Mouse (Mus musculus): Measurements from ENCODE around the gene Hilpda. TPM values are rescaled to one million over a fixed set of nuclear protein-coding genes. Genes with fewer than 3 reads are reported as not detected.

Gene Hilpda
- polyA plus RNA-seq, 1 experiment from 2014 or later: 54.6 TPM

DNA sequence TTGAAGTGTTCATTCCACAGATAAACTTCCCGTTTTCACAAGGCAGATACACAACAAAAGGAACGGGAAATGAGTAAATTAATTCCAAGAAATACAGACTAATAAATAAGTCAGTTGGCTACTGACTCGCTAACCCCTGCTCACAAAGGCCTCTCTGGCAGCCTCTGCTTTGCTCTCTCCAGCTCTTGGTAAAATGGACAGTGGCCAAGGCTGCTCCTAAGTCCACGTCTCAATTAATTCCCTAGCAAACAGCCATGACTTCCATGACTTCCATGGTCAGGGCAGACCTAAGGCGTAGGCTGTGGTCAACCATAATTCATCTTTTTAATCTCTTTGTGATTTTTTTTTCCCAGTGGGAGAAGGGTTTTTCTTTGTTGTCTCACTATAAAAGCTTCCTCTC is 15.7 kb downstream of the Hilpda start:
- H3K4me1 ChIP-seq (ENCODE audit: control insufficient read depth, insufficient read depth, low read length): no peaks in the 10 kb centered on the region
- no peak for DNase-seq (ENCODE audit: low spot score)

DNA sequence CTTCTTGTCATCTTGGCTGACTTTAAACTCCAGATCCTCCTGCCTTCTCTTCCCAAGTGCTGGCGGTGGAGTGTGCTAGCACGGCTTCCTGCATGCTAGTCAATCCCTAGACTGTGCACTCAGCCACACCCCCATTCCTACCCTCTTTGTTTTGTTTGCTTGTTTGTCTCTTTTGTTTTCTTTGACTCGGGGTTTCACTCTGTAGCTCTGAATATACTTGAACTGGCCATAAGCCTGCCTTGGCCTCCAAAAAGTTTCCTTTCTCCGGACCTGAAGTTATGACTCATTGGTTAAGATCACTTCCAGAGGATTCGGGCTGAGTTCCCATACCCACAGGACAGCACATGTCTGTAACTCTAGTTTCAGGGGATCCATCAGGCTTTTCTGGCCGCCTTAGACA is 16.4 kb downstream of the Hilpda start:
- H3K9ac ChIP-seq (ENCODE audit: low read length): no peak overlapping the region
- H3K36me3 ChIP-seq (ENCODE audit: control insufficient read depth, insufficient read depth, low read length): no peaks in the 10 kb centered on the region
- H3K9me3 ChIP-seq (replicated peaks; ENCODE audit: control insufficient read depth, low read length): no peaks in the 10 kb centered on the region
- H3K27ac ChIP-seq (ENCODE audit: low read depth, low read length): no peak overlapping the region
- no peaks in the 10 kb centered on the region for H3K4me1 ChIP-seq (ENCODE audit: control insufficient read depth, insufficient read depth, low read length)
- no peak for DNase-seq (ENCODE audit: low spot score)
- WGBS: 55% methylated on average over 6 of the region's 6 CpGs
- no peak overlapping the region for H3K4me2 ChIP-seq (ENCODE audit: low read length)
- no peak for ATAC-seq
- H3K27me3 ChIP-seq (replicated peaks; ENCODE audit: control insufficient read depth, insufficient read depth, low read length): no peaks in the 10 kb centered on the region
- no peak overlapping the region for H3K4me3 ChIP-seq (ENCODE audit: low read depth, low read length)

More for the DNA sequence above, 15.7 kb downstream of the Hilpda start:
- Histone ChIP-seq H3K4me2 (ENCODE audit: low read length) (no peak overlapping the region), H3K27ac (ENCODE audit: low read depth, low read length) (no peak overlapping the region), H3K36me3 (ENCODE audit: control insufficient read depth, insufficient read depth, low read length) (no peaks in the 10 kb centered on the region), H3K4me3 (ENCODE audit: low read depth, low read length) (no peak overlapping the region), H3K9ac (ENCODE audit: low read length) (no peak overlapping the region), H3K9me3 (replicated peaks; ENCODE audit: control insufficient read depth, low read length) (no peaks in the 10 kb centered on the region), H3K27me3 (replicated peaks; ENCODE audit: control insufficient read depth, insufficient read depth, low read length) (no peaks in the 10 kb centered on the region)
- ATAC-seq: no peak
- 50% methylated on average over 5 of the region's 5 CpGs for WGBS

DNA sequence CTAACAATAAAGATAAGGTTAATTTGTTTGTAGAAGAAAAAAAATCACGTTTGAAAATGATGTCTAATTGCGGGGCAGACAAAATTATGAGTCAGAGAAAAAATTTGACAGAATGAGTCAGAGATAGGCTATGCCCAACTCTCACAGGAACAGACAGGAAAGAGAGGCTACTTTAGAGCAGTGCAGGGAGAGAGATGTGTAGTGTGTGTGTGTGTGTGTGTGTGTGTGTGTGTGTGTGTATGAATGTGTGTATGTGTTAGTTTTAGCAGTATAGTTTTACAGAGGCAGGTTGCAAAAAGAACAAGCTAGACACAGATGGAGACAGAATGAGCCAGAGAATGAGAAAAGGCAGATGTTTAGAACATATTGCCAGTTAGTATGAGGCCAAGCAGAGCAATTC is 26.8 kb downstream of the Hilpda start:
- ATAC-seq (no peak), DNase-seq (ENCODE audit: low spot score) (no peak)
- no peaks in the 10 kb centered on the region for H3K4me1 ChIP-seq (ENCODE audit: control insufficient read depth, insufficient read depth, low read length)
- H3K9ac ChIP-seq (ENCODE audit: low read length): no peak overlapping the region
- H3K36me3 ChIP-seq (ENCODE audit: control insufficient read depth, insufficient read depth, low read length): no peaks in the 10 kb centered on the region
- 73% methylated on average over 2 of the region's 2 CpGs for WGBS
- H3K4me2 ChIP-seq (ENCODE audit: low read length): no peak overlapping the region
- H3K4me3 ChIP-seq (ENCODE audit: low read depth, low read length): no peak overlapping the region
- no peaks in the 10 kb centered on the region for H3K9me3 ChIP-seq (replicated peaks; ENCODE audit: control insufficient read depth, low read length)
- H3K27ac ChIP-seq (ENCODE audit: low read depth, low read length): no peak overlapping the region
- no peaks in the 10 kb centered on the region for H3K27me3 ChIP-seq (replicated peaks; ENCODE audit: control insufficient read depth, insufficient read depth, low read length)

DNA sequence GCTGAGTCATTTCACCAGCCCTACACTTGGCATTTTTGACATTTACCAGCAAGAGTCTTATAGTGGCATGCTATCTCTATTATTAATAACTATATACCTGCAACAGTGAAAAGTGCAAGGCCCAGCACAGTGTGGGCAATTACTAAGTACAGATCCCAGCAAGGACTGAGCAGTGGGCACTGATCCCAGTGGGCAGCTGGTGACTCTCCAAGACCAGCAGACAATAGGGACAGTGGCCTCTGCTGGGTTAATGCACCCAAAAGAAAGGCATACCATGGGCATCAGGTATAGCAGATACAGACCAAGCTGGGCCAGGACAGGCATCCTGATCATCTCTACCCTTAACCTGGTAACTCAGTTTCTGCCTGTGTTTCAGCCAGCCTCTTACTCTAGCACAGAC is 31.0 kb downstream of the Hilpda start:
- no peak for ATAC-seq
- no peaks in the 10 kb centered on the region for H3K27me3 ChIP-seq (replicated peaks; ENCODE audit: control insufficient read depth, insufficient read depth, low read length)

DNA sequence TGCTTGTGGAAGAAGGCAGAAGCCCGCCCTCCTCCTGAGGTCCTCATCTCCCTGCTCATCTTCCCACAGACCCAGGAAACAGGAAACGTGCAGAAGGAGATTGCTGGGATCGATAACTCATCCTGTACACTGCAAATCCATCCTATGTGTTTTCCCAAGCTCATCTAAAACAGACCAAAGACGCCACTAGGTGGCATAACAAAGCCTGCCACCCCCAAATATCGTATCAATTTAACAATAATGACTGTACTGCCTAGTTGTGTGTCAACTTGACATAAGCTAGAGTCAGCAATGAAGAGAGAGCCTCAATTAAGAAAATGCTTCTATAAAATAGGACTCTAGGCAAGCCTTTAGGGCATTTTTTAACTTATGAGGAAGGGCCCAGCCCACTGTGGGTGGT is 31.4 kb downstream of the Hilpda start:
- DNase-seq (ENCODE audit: low spot score) (no peak), ATAC-seq (no peak)
- no peak overlapping the region for H3K27ac ChIP-seq (ENCODE audit: low read depth, low read length)
- 0 out of 2 replicates have a peak, but pooled peaks cover 3% of the 10 kb centered on the region for H3K9me3 ChIP-seq (replicated peaks; ENCODE audit: control insufficient read depth, low read length)
- H3K4me3 ChIP-seq (ENCODE audit: low read depth, low read length): no peak overlapping the region
- no peaks in the 10 kb centered on the region for H3K27me3 ChIP-seq (replicated peaks; ENCODE audit: control insufficient read depth, insufficient read depth, low read length)
- no peaks in the 10 kb centered on the region for H3K36me3 ChIP-seq (ENCODE audit: control insufficient read depth, insufficient read depth, low read length)
- H3K4me2 ChIP-seq (ENCODE audit: low read length): no peak overlapping the region
- H3K9ac ChIP-seq (ENCODE audit: low read length): no peak overlapping the region
- H3K4me1 ChIP-seq (ENCODE audit: control insufficient read depth, insufficient read depth, low read length): no peaks in the 10 kb centered on the region
- WGBS: 61% methylated on average over 5 of the region's 5 CpGs

More for the DNA sequence above, 31.0 kb downstream of the Hilpda start:
- H3K27ac ChIP-seq (ENCODE audit: low read depth, low read length): no peak overlapping the region
- H3K9me3 ChIP-seq (replicated peaks; ENCODE audit: control insufficient read depth, low read length): 0 out of 2 replicates have a peak, but pooled peaks cover 3% of the 10 kb centered on the region
- no peaks in the 10 kb centered on the region for H3K36me3 ChIP-seq (ENCODE audit: control insufficient read depth, insufficient read depth, low read length)
- H3K9ac ChIP-seq (ENCODE audit: low read length): no peak overlapping the region
- H3K4me2 ChIP-seq (ENCODE audit: low read length): no peak overlapping the region
- no peak for DNase-seq (ENCODE audit: low spot score)
- no peak overlapping the region for H3K4me3 ChIP-seq (ENCODE audit: low read depth, low read length)
- H3K4me1 ChIP-seq (ENCODE audit: control insufficient read depth, insufficient read depth, low read length): no peaks in the 10 kb centered on the region

GRCm38 (mm10) chr6:29305462-29305861 is 33.2 kb downstream of the Hilpda start:
- Histone ChIP-seq H3K9ac (ENCODE audit: low read length) (no peak overlapping the region), H3K4me2 (ENCODE audit: low read length) (no peak overlapping the region), H3K36me3 (ENCODE audit: control insufficient read depth, insufficient read depth, low read length) (no peaks in the 10 kb centered on the region), H3K4me3 (ENCODE audit: low read depth, low read length) (no peak overlapping the region), H3K4me1 (ENCODE audit: control insufficient read depth, insufficient read depth, low read length) (no peaks in the 10 kb centered on the region), H3K9me3 (replicated peaks; ENCODE audit: control insufficient read depth, low read length) (0 out of 2 replicates have a peak, but pooled peaks cover 3% of the 10 kb centered on the region), H3K27me3 (replicated peaks; ENCODE audit: control insufficient read depth, insufficient read depth, low read length) (no peaks in the 10 kb centered on the region), H3K27ac (ENCODE audit: low read depth, low read length) (no peak overlapping the region)
- no peak for DNase-seq (ENCODE audit: low spot score)
- no peak for ATAC-seq
- WGBS: 93% methylated on average over 4 of the region's 4 CpGs

- Histone ChIP-seq H3K27ac (ENCODE audit: low read depth, low read length) (no peak overlapping the region), H3K27me3 (replicated peaks; ENCODE audit: control insufficient read depth, insufficient read depth, low read length) (no peaks in the 10 kb centered on the region), H3K36me3 (ENCODE audit: control insufficient read depth, insufficient read depth, low read length) (no peaks in the 10 kb centered on the region), H3K9ac (ENCODE audit: low read length) (no peak overlapping the region), H3K4me3 (ENCODE audit: low read depth, low read length) (no peak overlapping the region), H3K9me3 (replicated peaks; ENCODE audit: control insufficient read depth, low read length) (0 out of 2 replicates have a peak, but pooled peaks cover 3% of the 10 kb centered on the region), H3K4me2 (ENCODE audit: low read length) (no peak overlapping the region), H3K4me1 (ENCODE audit: control insufficient read depth, insufficient read depth, low read length) (no peaks in the 10 kb centered on the region)
- no peak for DNase-seq (ENCODE audit: low spot score)
- WGBS: 89% methylated on average over 16 of the region's 16 CpGs
- no peak for ATAC-seq
Observed at GRCm38 (mm10) chr6:29308846-29309605, 36.7 kb downstream of the Hilpda start.

GRCm38 (mm10) chr6:29313690-29314202 is 41.5 kb downstream of the Hilpda start:
- Histone ChIP-seq H3K4me1 (ENCODE audit: control insufficient read depth, insufficient read depth, low read length) (no peaks in the 10 kb centered on the region), H3K4me3 (ENCODE audit: low read depth, low read length) (no peak overlapping the region), H3K9ac (ENCODE audit: low read length) (no peak overlapping the region), H3K9me3 (replicated peaks; ENCODE audit: control insufficient read depth, low read length) (no peaks in the 10 kb centered on the region), H3K36me3 (ENCODE audit: control insufficient read depth, insufficient read depth, low read length) (no peaks in the 10 kb centered on the region), H3K27me3 (replicated peaks; ENCODE audit: control insufficient read depth, insufficient read depth, low read length) (no peaks in the 10 kb centered on the region), H3K4me2 (ENCODE audit: low read length) (no peak overlapping the region), H3K27ac (ENCODE audit: low read depth, low read length) (no peak overlapping the region)
- DNase-seq (ENCODE audit: low spot score) (no peak), ATAC-seq (no peak)
- 69% methylated on average over 14 of the region's 14 CpGs for WGBS

- no peak overlapping the region for H3K4me3 ChIP-seq (ENCODE audit: low read depth, low read length)
- no peak overlapping the region for H3K9ac ChIP-seq (ENCODE audit: low read length)
- DNase-seq (ENCODE audit: low spot score) (no peak), ATAC-seq (no peak)
- H3K4me2 ChIP-seq (ENCODE audit: low read length): no peak overlapping the region
- H3K27ac ChIP-seq (ENCODE audit: low read depth, low read length): no peak overlapping the region
- no peaks in the 10 kb centered on the region for H3K4me1 ChIP-seq (ENCODE audit: control insufficient read depth, insufficient read depth, low read length)
- 81% methylated on average over 2 of the region's 2 CpGs for WGBS
- no peaks in the 10 kb centered on the region for H3K9me3 ChIP-seq (replicated peaks; ENCODE audit: control insufficient read depth, low read length)
- no peaks in the 10 kb centered on the region for H3K36me3 ChIP-seq (ENCODE audit: control insufficient read depth, insufficient read depth, low read length)
- H3K27me3 ChIP-seq (replicated peaks; ENCODE audit: control insufficient read depth, insufficient read depth, low read length): no peaks in the 10 kb centered on the region
Observed at GRCm38 (mm10) chr6:29317286-29317685, 45.0 kb downstream of the Hilpda start.
